Mouse (Mus musculus): ENCODE measurements around the gene Ubl3. TPM values are rescaled to one million over a fixed set of nuclear protein-coding genes. Genes with fewer than 3 reads are reported as not detected.

Ubl3 gene
- polyA plus RNA-seq, 1 experiment from 2014 or later = 79.9 TPM

DNA sequence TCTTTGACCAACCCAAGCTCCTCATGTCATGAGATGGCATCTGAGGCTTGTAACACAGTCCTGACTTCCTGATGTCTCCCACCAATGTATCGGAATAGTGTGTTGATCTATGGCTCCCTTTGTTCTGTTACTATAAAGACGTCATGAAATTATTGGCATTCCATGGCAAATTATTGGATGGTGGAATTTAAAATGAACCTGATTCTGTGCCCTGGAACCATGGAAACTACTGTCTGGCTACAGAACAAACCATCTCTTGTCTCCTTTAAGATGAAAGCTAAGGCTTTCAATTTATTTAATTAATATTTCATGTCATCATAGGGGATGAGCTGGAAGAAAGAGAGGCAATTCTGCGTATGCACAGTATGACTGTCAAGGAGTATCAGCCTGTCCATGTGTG, 36.4 kb upstream of the Ubl3 start:
- no peaks in the 10 kb centered on the region for H3K9me3 ChIP-seq (replicated peaks; ENCODE audit: control insufficient read depth, low read length, poor library complexity, severe bottlenecking)
- ATAC-seq = no peak
- H3K36me3 ChIP-seq (ENCODE audit: control insufficient read depth, insufficient read depth, low read length) = no peaks in the 10 kb centered on the region
- H3K27ac ChIP-seq (ENCODE audit: low read length) = no peak overlapping the region
- no peak overlapping the region for H3K4me3 ChIP-seq (ENCODE audit: low read depth, low read length)
- no peaks in the 10 kb centered on the region for H3K4me1 ChIP-seq (ENCODE audit: control insufficient read depth, insufficient read depth, low read length)
- no peak overlapping the region for H3K9ac ChIP-seq (ENCODE audit: low read depth, low read length)
- WGBS = 69% methylated on average over 3 of the region's 3 CpGs
- H3K27me3 ChIP-seq (ENCODE audit: control insufficient read depth, insufficient read depth, low read depth, low read length) = no peaks in the 10 kb centered on the region
- no peak overlapping the region for H3K4me2 ChIP-seq (ENCODE audit: low read length)

DNA sequence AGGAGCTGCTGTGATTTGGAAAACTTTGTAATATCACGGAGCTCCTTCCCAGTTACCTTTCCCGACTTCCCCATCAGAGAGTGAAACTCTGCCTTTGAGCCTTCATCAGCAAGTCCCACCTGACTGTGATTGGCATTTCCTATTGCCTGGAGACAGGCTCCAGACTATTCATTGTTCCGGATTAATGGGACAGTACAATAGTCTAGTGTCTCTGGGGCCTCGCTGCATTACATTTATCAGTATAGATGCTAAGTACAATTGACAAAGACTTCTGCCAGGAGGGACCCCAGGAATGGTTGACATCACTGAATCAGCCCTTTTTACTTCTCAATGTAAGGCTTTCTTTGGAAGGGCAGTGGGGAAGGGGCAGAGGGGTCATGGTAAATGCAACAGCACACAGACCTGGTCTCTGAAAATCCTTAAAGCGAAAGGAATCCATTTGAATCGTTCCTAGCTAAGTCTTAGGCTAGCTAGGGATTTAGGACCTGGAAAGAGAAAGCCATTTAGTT, 35.6 kb upstream of the Ubl3 start:
- no peaks in the 10 kb centered on the region for H3K4me1 ChIP-seq (ENCODE audit: control insufficient read depth, insufficient read depth, low read length)
- no peak overlapping the region for H3K4me2 ChIP-seq (ENCODE audit: low read length)
- no peaks in the 10 kb centered on the region for H3K27me3 ChIP-seq (ENCODE audit: control insufficient read depth, insufficient read depth, low read depth, low read length)
- no peak overlapping the region for H3K27ac ChIP-seq (ENCODE audit: low read length)
- H3K9ac ChIP-seq (ENCODE audit: low read depth, low read length) = no peak overlapping the region
- no peak overlapping the region for H3K4me3 ChIP-seq (ENCODE audit: low read depth, low read length)
- ATAC-seq = no peak
- no peaks in the 10 kb centered on the region for H3K36me3 ChIP-seq (ENCODE audit: control insufficient read depth, insufficient read depth, low read length)
- H3K9me3 ChIP-seq (replicated peaks; ENCODE audit: control insufficient read depth, low read length, poor library complexity, severe bottlenecking) = no peaks in the 10 kb centered on the region
- whole genome bisulfite sequencing = 22% methylated on average over 6 of the region's 6 CpGs

GRCm38 (mm10) chr5:148580388-148580985, 27.9 kb upstream of the Ubl3 start:
- no peaks in the 10 kb centered on the region for H3K36me3 ChIP-seq (ENCODE audit: control insufficient read depth, insufficient read depth, low read length)
- 92% methylated on average over 13 of the region's 13 CpGs for WGBS
- H3K9me3 ChIP-seq (replicated peaks; ENCODE audit: control insufficient read depth, low read length, poor library complexity, severe bottlenecking) = no peaks in the 10 kb centered on the region
- H3K4me3 ChIP-seq (ENCODE audit: low read depth, low read length) = no peak overlapping the region
- no peaks in the 10 kb centered on the region for H3K27me3 ChIP-seq (ENCODE audit: control insufficient read depth, insufficient read depth, low read depth, low read length)
- H3K4me2 ChIP-seq (ENCODE audit: low read length) = no peak overlapping the region
- H3K4me1 ChIP-seq (ENCODE audit: control insufficient read depth, insufficient read depth, low read length) = no peaks in the 10 kb centered on the region
- H3K9ac ChIP-seq (ENCODE audit: low read depth, low read length) = no peak overlapping the region
- H3K27ac ChIP-seq (ENCODE audit: low read length) = no peak overlapping the region
- ATAC-seq = no peak

GRCm38 (mm10) chr5:148579156-148579555, 26.6 kb upstream of the Ubl3 start:
- Histone ChIP-seq H3K4me3 (ENCODE audit: low read depth, low read length) (no peak overlapping the region), H3K9me3 (replicated peaks; ENCODE audit: control insufficient read depth, low read length, poor library complexity, severe bottlenecking) (no peaks in the 10 kb centered on the region), H3K9ac (ENCODE audit: low read depth, low read length) (no peak overlapping the region), H3K36me3 (ENCODE audit: control insufficient read depth, insufficient read depth, low read length) (no peaks in the 10 kb centered on the region), H3K27ac (ENCODE audit: low read length) (no peak overlapping the region), H3K4me2 (ENCODE audit: low read length) (no peak overlapping the region), H3K4me1 (ENCODE audit: control insufficient read depth, insufficient read depth, low read length) (peaks cover 5% of the 10 kb centered on the region; the same call in 1 of the 2 replicates), H3K27me3 (ENCODE audit: control insufficient read depth, insufficient read depth, low read depth, low read length) (no peaks in the 10 kb centered on the region)
- no peak for ATAC-seq
- WGBS = 95% methylated on average over 2 of the region's 2 CpGs

- Histone ChIP-seq H3K27ac (ENCODE audit: low read length) (no peak overlapping the region), H3K9me3 (replicated peaks; ENCODE audit: control insufficient read depth, low read length, poor library complexity, severe bottlenecking) (no peaks in the 10 kb centered on the region), H3K36me3 (ENCODE audit: control insufficient read depth, insufficient read depth, low read length) (no peaks in the 10 kb centered on the region), H3K4me1 (ENCODE audit: control insufficient read depth, insufficient read depth, low read length) (peaks cover 5% of the 10 kb centered on the region; the same call in 1 of the 2 replicates), H3K27me3 (ENCODE audit: control insufficient read depth, insufficient read depth, low read depth, low read length) (no peaks in the 10 kb centered on the region), H3K9ac (ENCODE audit: low read depth, low read length) (no peak overlapping the region), H3K4me2 (ENCODE audit: low read length) (no peak overlapping the region), H3K4me3 (ENCODE audit: low read depth, low read length) (no peak overlapping the region)
- ATAC-seq = no peak
- 83% methylated on average over 8 of the region's 8 CpGs for WGBS
Measured at GRCm38 (mm10) chr5:148578353-148578752, 25.8 kb upstream of the Ubl3 start.

GRCm38 (mm10) chr5:148577278-148577677, 24.7 kb upstream of the Ubl3 start:
- no peaks in the 10 kb centered on the region for H3K27me3 ChIP-seq (ENCODE audit: control insufficient read depth, insufficient read depth, low read depth, low read length)
- H3K4me1 ChIP-seq (ENCODE audit: control insufficient read depth, insufficient read depth, low read length) = peaks cover 5% of the 10 kb centered on the region; the same call in 1 of the 2 replicates
- H3K27ac ChIP-seq (ENCODE audit: low read length) = no peak overlapping the region
- 90% methylated on average over 9 of the region's 9 CpGs for WGBS
- H3K36me3 ChIP-seq (ENCODE audit: control insufficient read depth, insufficient read depth, low read length) = no peaks in the 10 kb centered on the region
- H3K4me3 ChIP-seq (ENCODE audit: low read depth, low read length) = no peak overlapping the region
- no peaks in the 10 kb centered on the region for H3K9me3 ChIP-seq (replicated peaks; ENCODE audit: control insufficient read depth, low read length, poor library complexity, severe bottlenecking)
- no peak for ATAC-seq
- no peak overlapping the region for H3K4me2 ChIP-seq (ENCODE audit: low read length)
- H3K9ac ChIP-seq (ENCODE audit: low read depth, low read length) = no peak overlapping the region

DNA sequence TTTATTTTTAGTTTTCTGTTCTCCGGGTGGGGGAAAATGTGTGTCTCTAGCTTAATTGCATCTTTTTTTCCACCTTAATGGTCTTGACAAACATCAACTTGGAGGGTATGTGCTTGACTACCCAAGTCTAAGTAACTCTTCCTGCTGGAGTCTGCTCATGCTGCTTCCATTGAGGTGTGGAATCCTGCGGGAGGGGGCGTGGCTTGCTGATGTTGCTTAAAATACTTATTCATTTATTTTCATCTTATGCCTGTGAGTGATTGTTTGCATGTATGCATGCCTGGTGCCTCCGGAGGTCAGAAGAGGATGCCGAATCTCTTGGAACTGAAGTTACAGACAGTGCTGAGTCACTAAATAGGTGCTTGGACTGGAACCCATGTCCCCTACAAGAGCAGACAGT, 22.6 kb upstream of the Ubl3 start:
- no peak overlapping the region for H3K4me2 ChIP-seq (ENCODE audit: low read length)
- no peaks in the 10 kb centered on the region for H3K9me3 ChIP-seq (replicated peaks; ENCODE audit: control insufficient read depth, low read length, poor library complexity, severe bottlenecking)
- peaks cover 5% of the 10 kb centered on the region; the same call in 1 of the 2 replicates for H3K4me1 ChIP-seq (ENCODE audit: control insufficient read depth, insufficient read depth, low read length)
- no peak overlapping the region for H3K9ac ChIP-seq (ENCODE audit: low read depth, low read length)
- no peaks in the 10 kb centered on the region for H3K36me3 ChIP-seq (ENCODE audit: control insufficient read depth, insufficient read depth, low read length)
- H3K4me3 ChIP-seq (ENCODE audit: low read depth, low read length) = no peak overlapping the region
- H3K27me3 ChIP-seq (ENCODE audit: control insufficient read depth, insufficient read depth, low read depth, low read length) = no peaks in the 10 kb centered on the region
- no peak for ATAC-seq
- 73% methylated on average over 5 of the region's 5 CpGs for WGBS
- H3K27ac ChIP-seq (ENCODE audit: low read length) = no peak overlapping the region

DNA sequence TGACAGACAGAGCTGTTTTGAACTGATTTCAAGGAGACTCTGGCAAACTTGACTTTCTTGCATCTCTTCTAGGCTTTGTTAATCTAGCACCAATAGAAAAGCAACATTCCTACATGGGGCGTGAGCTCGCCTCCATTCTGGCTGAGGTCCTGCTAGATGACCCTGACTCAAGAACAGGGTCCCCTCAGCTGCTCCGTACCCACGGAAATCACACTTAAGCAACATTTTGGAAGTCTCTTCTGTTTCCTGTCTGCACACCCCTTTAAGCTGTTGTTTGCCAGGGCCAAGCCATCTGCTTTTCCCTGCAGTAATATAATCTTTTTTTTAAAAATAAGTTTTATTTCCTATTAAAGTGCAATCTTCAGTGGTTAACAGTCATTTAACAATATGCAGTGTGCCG, 20.1 kb upstream of the Ubl3 start:
- Histone ChIP-seq H3K4me1 (ENCODE audit: control insufficient read depth, insufficient read depth, low read length) (peaks cover 5% of the 10 kb centered on the region; the same call in 1 of the 2 replicates), H3K27ac (ENCODE audit: low read length) (no peak overlapping the region), H3K36me3 (ENCODE audit: control insufficient read depth, insufficient read depth, low read length) (no peaks in the 10 kb centered on the region), H3K27me3 (ENCODE audit: control insufficient read depth, insufficient read depth, low read depth, low read length) (no peaks in the 10 kb centered on the region), H3K9ac (ENCODE audit: low read depth, low read length) (no peak overlapping the region), H3K9me3 (replicated peaks; ENCODE audit: control insufficient read depth, low read length, poor library complexity, severe bottlenecking) (no peaks in the 10 kb centered on the region), H3K4me3 (ENCODE audit: low read depth, low read length) (no peak overlapping the region), H3K4me2 (ENCODE audit: low read length) (no peak overlapping the region)
- WGBS = 91% methylated on average over 5 of the region's 5 CpGs
- no peak for ATAC-seq

DNA sequence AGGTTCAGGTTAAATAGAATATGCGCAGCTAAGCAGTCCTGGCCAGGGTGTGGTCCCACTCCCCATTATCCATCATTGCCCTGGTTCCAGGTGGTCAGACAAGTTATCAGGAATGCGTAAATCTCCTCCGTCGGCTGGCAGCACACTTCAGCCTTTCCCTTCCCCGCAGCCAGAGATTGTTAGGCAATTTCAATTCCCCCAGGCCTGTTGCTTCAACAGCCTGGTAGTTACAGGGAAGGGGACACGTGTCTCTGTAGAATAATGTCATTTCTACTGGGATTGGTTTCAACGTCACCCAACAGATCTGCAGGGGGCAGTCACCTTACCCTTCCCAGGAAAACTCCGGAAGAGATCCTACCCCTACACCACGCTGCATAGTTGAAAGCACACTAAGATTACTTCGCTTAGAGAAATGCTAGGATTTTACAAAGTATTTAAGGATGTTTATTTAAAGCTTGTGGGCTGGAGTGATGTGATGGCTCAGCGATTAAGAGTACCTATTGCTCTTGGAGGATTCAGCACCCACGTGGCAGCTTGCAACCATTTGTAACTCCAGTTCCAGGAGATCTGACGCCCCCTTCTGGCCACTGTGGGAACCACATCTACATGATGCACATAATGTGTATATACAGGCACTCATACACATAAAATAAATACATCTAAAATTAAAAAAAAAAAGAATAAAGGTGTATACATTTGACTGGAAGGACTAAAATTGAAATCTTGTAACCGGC, 18.1 kb upstream of the Ubl3 start:
- 90% methylated on average over 14 of the region's 14 CpGs for WGBS
- Histone ChIP-seq H3K9me3 (replicated peaks; ENCODE audit: control insufficient read depth, low read length, poor library complexity, severe bottlenecking) (no peaks in the 10 kb centered on the region), H3K27ac (ENCODE audit: low read length) (no peak overlapping the region), H3K4me3 (ENCODE audit: low read depth, low read length) (no peak overlapping the region), H3K9ac (ENCODE audit: low read depth, low read length) (no peak overlapping the region), H3K27me3 (ENCODE audit: control insufficient read depth, insufficient read depth, low read depth, low read length) (no peaks in the 10 kb centered on the region), H3K4me2 (ENCODE audit: low read length) (no peak overlapping the region), H3K4me1 (ENCODE audit: control insufficient read depth, insufficient read depth, low read length) (peaks cover 5% of the 10 kb centered on the region; the same call in 1 of the 2 replicates), H3K36me3 (ENCODE audit: control insufficient read depth, insufficient read depth, low read length) (no peaks in the 10 kb centered on the region)
- ATAC-seq = no peak

All from midbrain, embryonic 16.5 days (tissue).